Mouse (Mus musculus): ENCODE measurements around the gene Gm4985. TPM values are rescaled to one million over a fixed set of nuclear protein-coding genes. Genes with fewer than 3 reads are reported as not detected.
"Not testable (repeated sequence)": the region's sequence is repeated elsewhere in the genome, so short reads cannot be mapped to it uniquely, and the experiment has no call there.

Gene Gm4985
- not detected for total RNA-seq (2021)

GRCm38 (mm10) chrX:23958834-23959233 lies at the start of gene Gm4985:
Gm4985 (minus strand) TSS chrX:23958934.
- DNase-seq (ENCODE audit: extremely low spot score in 1 of 2, low spot score in 1 of 2) = not testable (repeated sequence)

- DNase-seq (ENCODE audit: extremely low spot score in 1 of 2, low spot score in 1 of 2) = no peak
Observed at GRCm38 (mm10) chrX:23954161-23954560, 4.6 kb downstream of the Gm4985 start.

Small RNA genes within 50 kb of the gene (microRNA-seq; reads per million reads assigned to microRNA genes)
- gene Gm25299 = 0 reads per million in 2 experiments

Other genes starting within 250 kb of the Gm4985 start
- gene Gm4907, start 76.4 kb downstream of the Gm4985 start, total RNA-seq (2021) = not detected